Mouse (Mus musculus): ENCODE measurements around the gene 2900026A02Rik.

- TF ChIP-seq CTCF (IDR thresholded peaks at IDR 0.05; ENCODE audit: low read depth, low read length) (no peak), POLR2A (IDR thresholded peaks at IDR 0.05; ENCODE audit: borderline replicate concordance, low read depth, low read length) (no peak)
These were observed 99.5 kb downstream of the 2900026A02Rik start for GRCm38 (mm10) chr5:113121591-113121875.

All from bone marrow macrophage, adult 2 months (primary cell).